Mouse (Mus musculus) E14TG2a.4 (cell line): ENCODE measurements around the gene Psmc1.
A peak's percentile ranks its signal among the peaks of the same experiment; 100 is the strongest.

Experiments
- H3K27me3 ChIP-seq: 2 replicates; pipeline ENCODE4 v1.6.1; 2014; ENCODE audit warnings: low read length, control low read depth; ENCODE audit not compliant: insufficient read depth
- H3K36me3 ChIP-seq: 2 replicates; pipeline ENCODE4 v1.6.1; 2014; ENCODE audit warnings: low read length, control low read depth; ENCODE audit not compliant: insufficient read depth
- H3K4me1 ChIP-seq: replicated peaks from 2 replicates; pipeline ENCODE4 v1.6.1; 2014; ENCODE audit warnings: low read depth, low read length, control low read depth
- H3K4me3 ChIP-seq: replicated peaks from 2 replicates; pipeline ENCODE4 v1.5.1; 2014; ENCODE audit warnings: mild to moderate bottlenecking, low read length
- H3K9me3 ChIP-seq: 2 replicates; pipeline ENCODE4 v1.6.1; 2014; ENCODE audit warnings: low read length, control low read depth
- CTCF ChIP-seq: conservative IDR thresholded peaks from 2 replicates; pipeline ENCODE4 v1.5.1; 2014; ENCODE audit warnings: low read length
- NANOG ChIP-seq: IDR thresholded peaks from 2 replicates; pipeline ENCODE4 v1.6.1; 2014; ENCODE audit warnings: borderline replicate concordance, low read length, mixed read lengths
- POU5F1 ChIP-seq: IDR thresholded peaks from 2 replicates; pipeline ENCODE4 v1.6.1; 2014; ENCODE audit warnings: low read length, borderline replicate concordance

Gene Psmc1

GRCm38 (mm10) chr12:100128522-100128921 is 18.6 kb downstream of the Psmc1 start:
- H3K36me3 ChIP-seq, result peaks cover 91% of the 10 kb centered on the region
- peaks cover 80% of the 10 kb centered on the region for H3K4me1 ChIP-seq
- H3K9me3 ChIP-seq, result no peaks in the 10 kb centered on the region
- no peaks in the 10 kb centered on the region for H3K27me3 ChIP-seq
- H3K4me3 ChIP-seq, result no peak overlapping the region
- TF ChIP-seq NANOG (no peak), POU5F1 (no peak), CTCF (no peak)

GRCm38 (mm10) chr12:100128961-100129360 is 19.0 kb downstream of the Psmc1 start:
- TF ChIP-seq CTCF (no peak), POU5F1 (no peak)
- Histone ChIP-seq H3K27me3 (no peaks in the 10 kb centered on the region), H3K4me3 (no peak overlapping the region), H3K4me1 (peaks cover 79% of the 10 kb centered on the region), H3K9me3 (no peaks in the 10 kb centered on the region), H3K36me3 (peaks cover 91% of the 10 kb centered on the region)

- Histone ChIP-seq H3K9me3 (no peaks in the 10 kb centered on the region), H3K4me1 (peaks cover 58% of the 10 kb centered on the region), H3K27me3 (no peaks in the 10 kb centered on the region), H3K4me3 (no peak overlapping the region), H3K36me3 (peaks cover 91% of the 10 kb centered on the region)
- TF ChIP-seq POU5F1 (no peak), NANOG (no peak), CTCF (no peak)
Measured at GRCm38 (mm10) chr12:100131167-100131566, 21.2 kb downstream of the Psmc1 start.

GRCm38 (mm10) chr12:100131655-100132054 is 21.7 kb downstream of the Psmc1 start:
- H3K9me3 ChIP-seq, result no peaks in the 10 kb centered on the region
- H3K4me1 ChIP-seq, result peaks cover 56% of the 10 kb centered on the region
- H3K4me3 ChIP-seq, result no peak overlapping the region
- H3K27me3 ChIP-seq, result no peaks in the 10 kb centered on the region
- TF ChIP-seq NANOG (no peak), CTCF (peak; percentile 81)
- peaks cover 91% of the 10 kb centered on the region for H3K36me3 ChIP-seq

- peaks cover 49% of the 10 kb centered on the region for H3K4me1 ChIP-seq
- no peaks in the 10 kb centered on the region for H3K9me3 ChIP-seq
- TF ChIP-seq NANOG (no peak), CTCF (no peak), POU5F1 (no peak)
Measured at GRCm38 (mm10) chr12:100134395-100134936, 24.5 kb downstream of the Psmc1 start.

GRCm38 (mm10) chr12:100135117-100135516 is 25.2 kb downstream of the Psmc1 start:
- TF ChIP-seq NANOG, result no peak
- no peak for TF ChIP-seq POU5F1
- TF ChIP-seq CTCF, result no peak
- peaks cover 43% of the 10 kb centered on the region for H3K4me1 ChIP-seq
- no peaks in the 10 kb centered on the region for H3K9me3 ChIP-seq
- no peaks in the 10 kb centered on the region for H3K27me3 ChIP-seq
- H3K36me3 ChIP-seq, result peaks cover 95% of the 10 kb centered on the region
- no peak overlapping the region for H3K4me3 ChIP-seq

More at GRCm38 (mm10) chr12:100134395-100134936, 24.5 kb downstream of the Psmc1 start:
- Histone ChIP-seq H3K27me3 (no peaks in the 10 kb centered on the region), H3K36me3 (peaks cover 95% of the 10 kb centered on the region), H3K4me3 (no peak overlapping the region)

- Histone ChIP-seq H3K4me3 (no peak overlapping the region), H3K9me3 (no peaks in the 10 kb centered on the region), H3K4me1 (peaks cover 18% of the 10 kb centered on the region), H3K27me3 (no peaks in the 10 kb centered on the region), H3K36me3 (peaks cover 98% of the 10 kb centered on the region)
- TF ChIP-seq POU5F1, result no peak
- no peak for TF ChIP-seq CTCF
- TF ChIP-seq NANOG, result no peak
Measured at GRCm38 (mm10) chr12:100142848-100143523, 33.0 kb downstream of the Psmc1 start.

GRCm38 (mm10) chr12:100143737-100144136 is 33.8 kb downstream of the Psmc1 start:
- Histone ChIP-seq H3K27me3 (no peaks in the 10 kb centered on the region), H3K36me3 (peaks cover 97% of the 10 kb centered on the region), H3K9me3 (no peaks in the 10 kb centered on the region), H3K4me3 (no peak overlapping the region), H3K4me1 (peaks cover 12% of the 10 kb centered on the region)
- TF ChIP-seq CTCF (no peak), NANOG (no peak), POU5F1 (no peak)
